Mouse (Mus musculus) bone marrow macrophage, adult 2 months (primary cell): ENCODE measurements at regions not wholly inside any gene's neighbourhood (a gene's known extent, or its start where the extent isn't known, plus 50 kb on each side); places are given as distances from the start of the nearest gene placed in this dataset.

Experiments
- CTCF ChIP-seq: IDR thresholded peaks from 2 replicates; pipeline ENCODE4 v1.5.1; 2012; ENCODE audit warnings: low read depth, mild to moderate bottlenecking, low read length, moderate library complexity
- POLR2A ChIP-seq: IDR thresholded peaks from 2 replicates; pipeline ENCODE4 v1.6.1; 2012; ENCODE audit warnings: mild to moderate bottlenecking, low read depth, low read length, borderline replicate concordance

DNA sequence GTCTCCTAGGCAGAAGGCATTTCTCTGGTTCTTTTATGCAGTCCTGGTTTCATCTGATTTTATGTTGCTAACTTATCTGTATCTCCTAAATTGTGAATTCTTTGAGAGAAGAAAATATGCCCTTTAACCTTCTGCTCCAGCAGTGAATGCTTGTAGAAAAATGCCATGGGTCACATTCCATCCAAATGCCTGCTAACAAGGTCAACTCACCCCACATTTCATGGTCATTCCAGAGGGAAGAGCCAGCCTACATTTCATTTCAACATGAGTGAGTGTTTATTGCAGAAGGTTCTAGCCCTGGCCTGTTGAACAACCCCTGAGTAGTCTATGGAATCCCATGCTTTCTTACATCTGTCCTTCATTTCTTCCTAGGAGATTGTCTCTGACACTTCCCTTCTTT is 147.7 kb downstream of the Erv3 start:
- TF ChIP-seq CTCF: no peak
- TF ChIP-seq POLR2A: no peak
